Mouse (Mus musculus) limb, embryonic 11.5 days (tissue): ENCODE measurements around the gene Cog7. TPM values are rescaled to one million over a fixed set of nuclear protein-coding genes. Genes with fewer than 3 reads are reported as not detected.
A peak's percentile ranks its signal among the peaks of the same experiment; 100 is the strongest.

Experiments
- ATAC-seq: fragments of 200-750 bp; cut with Nextera tagmentation; 2 replicates; pipeline ENCODE4 v1.8.0; 2017; ENCODE audit warnings: low read depth; ENCODE audit not compliant: insufficient number of reproducible peaks, low FRiP score, low TSS enrichment
- DNase-seq: peaks from one replicate; pipeline ENCODE4 v3.0.0-alpha.2; 2015; ENCODE audit warnings: low spot score
- H3K27ac ChIP-seq: fragments of 300-500 bp; sonication (generic); replicated peaks from 2 replicates; pipeline ENCODE4 v1.5.1; 2014; ENCODE audit warnings: low read depth, mild to moderate bottlenecking, low read length
- H3K27me3 ChIP-seq: fragments of 300-500 bp; sonication (generic); 2 replicates; pipeline ENCODE4 v1.6.1; 2014; ENCODE audit warnings: mild to moderate bottlenecking, low read length, mixed read lengths; ENCODE audit not compliant: control insufficient read depth, insufficient read depth
- H3K36me3 ChIP-seq: fragments of 300-500 bp; sonication (generic); 2 replicates; pipeline ENCODE4 v1.6.1; 2014; ENCODE audit warnings: mild to moderate bottlenecking, low read length, moderate library complexity, mixed read lengths; ENCODE audit not compliant: control insufficient read depth, insufficient read depth
- H3K4me1 ChIP-seq: fragments of 300-500 bp; sonication (generic); 2 replicates; pipeline ENCODE4 v1.6.1; 2014; ENCODE audit warnings: low read length, mixed read lengths; ENCODE audit not compliant: control insufficient read depth, insufficient read depth
- H3K4me2 ChIP-seq: fragments of 300-500 bp; sonication (generic); 2 replicates; pipeline ENCODE4 v1.6.1; 2014; ENCODE audit warnings: low read depth, mild to moderate bottlenecking, moderate library complexity; ENCODE audit not compliant: severe bottlenecking
- H3K4me3 ChIP-seq: fragments of 300-500 bp; sonication (generic); 2 replicates; pipeline ENCODE4 v1.5.1; 2014; ENCODE audit warnings: low read depth, low read length
- H3K9ac ChIP-seq: fragments of 300-500 bp; sonication (generic); 2 replicates; pipeline ENCODE4 v1.6.1; 2014; ENCODE audit warnings: mild to moderate bottlenecking, low read length
- H3K9me3 ChIP-seq: fragments of 300-500 bp; sonication (generic); 2 replicates; pipeline ENCODE4 v1.6.1; 2016; ENCODE audit warnings: low read length; ENCODE audit not compliant: control insufficient read depth
- WGBS: fragments of 180-500 bp; shearing (Covaris S2); extraction: QIAGEN DNeasy Blood & Tissue Kit; methylation state at CpG from one replicate; pipeline ENCODE4 v1.1.7; 2014; 5-methylcytosine and 5-hydroxymethylcytosine counted together
- polyA plus RNA-seq: library from polyadenylated mRNA; unstranded; fragments of >200 nt; fragmentation: Nextera tagmentation; extraction: Ambion mirVana; gene quantifications from 2 replicates; pipeline ENCODE4 v1.2.1, GENCODE M21; 2014

The Cog7 gene
- polyA plus RNA-seq, 1 experiment from 2014 or later = 20.8 TPM

DNA sequence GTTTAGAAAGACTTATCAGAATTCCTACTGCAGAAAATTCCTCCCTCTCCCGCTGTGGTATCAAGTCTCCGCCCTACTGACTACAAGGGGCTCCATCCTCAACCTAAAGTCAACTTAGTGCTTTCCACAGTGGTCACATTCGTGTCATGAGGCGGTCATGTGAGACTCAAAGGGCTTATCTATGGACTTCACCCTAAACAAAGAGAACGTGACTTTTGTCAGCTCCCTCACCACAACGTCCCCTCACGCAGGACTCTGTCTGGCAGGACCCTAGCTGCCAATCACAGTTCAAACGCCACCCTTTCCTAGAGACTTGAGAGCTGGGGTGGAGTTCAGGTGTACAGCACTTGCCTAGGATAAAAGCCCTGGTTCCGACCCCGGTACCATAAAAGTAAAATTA, 31.4 kb upstream of the Cog7 start:
- 90% methylated on average over 10 of the region's 10 CpGs for WGBS
- DNase-seq = no peak
- H3K9ac ChIP-seq = no peak overlapping the region
- H3K27me3 ChIP-seq = no peaks in the 10 kb centered on the region
- H3K4me1 ChIP-seq = peaks cover 16% of the 10 kb centered on the region
- H3K27ac ChIP-seq = no peak overlapping the region
- ATAC-seq = no peak
- H3K4me3 ChIP-seq = no peak overlapping the region
- no peak overlapping the region for H3K4me2 ChIP-seq
- peaks cover 13% of the 10 kb centered on the region for H3K36me3 ChIP-seq
- H3K9me3 ChIP-seq = no peaks in the 10 kb centered on the region

DNA sequence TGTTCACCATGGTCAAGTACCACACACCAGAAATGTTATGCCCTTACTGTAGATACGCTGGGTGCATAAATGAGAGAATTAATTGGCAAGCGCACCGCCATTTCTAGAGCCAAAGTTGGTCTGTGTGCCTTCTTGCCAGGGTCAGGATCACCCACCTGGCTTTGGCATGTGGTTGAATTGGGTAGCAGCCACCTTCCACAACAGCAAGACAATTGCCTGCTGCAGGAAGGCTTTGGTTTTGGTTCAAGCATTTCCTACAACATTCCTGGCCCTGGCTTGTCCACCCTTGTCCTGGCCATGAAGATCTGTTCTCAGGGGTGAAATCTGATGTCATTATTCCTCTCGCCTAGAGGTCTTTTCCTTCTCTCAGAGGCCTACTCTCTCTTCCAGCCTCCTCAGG, 30.9 kb upstream of the Cog7 start:
- no peak for ATAC-seq
- no peak overlapping the region for H3K9ac ChIP-seq
- H3K27ac ChIP-seq = no peak overlapping the region
- no peaks in the 10 kb centered on the region for H3K27me3 ChIP-seq
- peaks cover 12% of the 10 kb centered on the region for H3K36me3 ChIP-seq
- DNase-seq = no peak
- no peak overlapping the region for H3K4me2 ChIP-seq
- 93% methylated on average over 4 of the region's 4 CpGs for WGBS
- H3K4me3 ChIP-seq = no peak overlapping the region
- H3K4me1 ChIP-seq = peaks cover 16% of the 10 kb centered on the region
- H3K9me3 ChIP-seq = no peaks in the 10 kb centered on the region

DNA sequence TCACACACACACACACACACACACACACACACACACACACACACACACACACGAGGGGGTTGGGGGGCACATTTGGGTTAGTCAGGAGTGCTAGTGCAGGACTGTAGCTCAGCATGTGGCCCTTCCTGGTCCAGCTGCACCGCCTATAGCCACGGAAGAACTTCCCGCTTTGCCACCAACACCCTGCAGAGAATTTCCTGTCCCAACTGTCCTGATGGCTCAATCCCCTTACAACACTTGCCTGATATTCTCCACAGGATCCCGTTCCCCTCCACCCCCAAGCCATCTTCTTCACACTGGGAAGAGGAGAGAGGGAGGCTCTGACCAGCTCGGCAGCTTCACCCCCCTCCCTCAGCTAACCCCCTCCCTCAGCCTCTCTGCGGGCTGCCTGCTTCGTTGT, 18.9 kb upstream of the Cog7 start:
- no peak overlapping the region for H3K9ac ChIP-seq
- ATAC-seq = no peak
- H3K36me3 ChIP-seq = peaks cover 31% of the 10 kb centered on the region
- 67% methylated on average over 8 of the region's 8 CpGs for WGBS
- H3K4me2 ChIP-seq = no peak overlapping the region
- H3K4me1 ChIP-seq = no peaks in the 10 kb centered on the region
- no peak overlapping the region for H3K4me3 ChIP-seq
- no peaks in the 10 kb centered on the region for H3K27me3 ChIP-seq
- H3K9me3 ChIP-seq = no peaks in the 10 kb centered on the region
- DNase-seq = no peak
- no peak overlapping the region for H3K27ac ChIP-seq

DNA sequence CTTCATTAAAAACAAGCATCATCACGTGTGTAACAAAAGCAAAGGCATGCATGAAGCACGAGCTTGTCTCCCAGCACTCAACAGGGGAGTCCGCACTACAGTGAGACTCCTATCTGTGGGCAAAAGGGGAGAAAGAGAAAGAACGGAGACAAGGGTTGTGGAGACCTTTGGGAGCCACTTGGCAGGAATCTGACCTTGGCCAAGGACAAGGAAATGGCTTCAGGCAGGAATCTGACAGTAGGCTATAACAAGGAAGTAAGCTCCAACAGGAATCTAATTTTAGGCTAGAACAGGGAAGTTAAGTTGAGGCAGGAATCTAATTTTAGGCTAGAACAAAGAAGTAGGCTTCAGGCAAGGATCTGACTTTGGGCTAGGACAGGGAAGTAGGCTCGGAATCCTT, 14.4 kb upstream of the Cog7 start:
- Histone ChIP-seq H3K36me3 (peaks cover 29% of the 10 kb centered on the region), H3K4me3 (no peak overlapping the region), H3K4me1 (no peaks in the 10 kb centered on the region), H3K9ac (no peak overlapping the region), H3K27ac (no peak overlapping the region), H3K4me2 (no peak overlapping the region), H3K9me3 (no peaks in the 10 kb centered on the region), H3K27me3 (no peaks in the 10 kb centered on the region)
- WGBS = 88% methylated on average over 5 of the region's 5 CpGs
- ATAC-seq = no peak
- no peak for DNase-seq

DNA sequence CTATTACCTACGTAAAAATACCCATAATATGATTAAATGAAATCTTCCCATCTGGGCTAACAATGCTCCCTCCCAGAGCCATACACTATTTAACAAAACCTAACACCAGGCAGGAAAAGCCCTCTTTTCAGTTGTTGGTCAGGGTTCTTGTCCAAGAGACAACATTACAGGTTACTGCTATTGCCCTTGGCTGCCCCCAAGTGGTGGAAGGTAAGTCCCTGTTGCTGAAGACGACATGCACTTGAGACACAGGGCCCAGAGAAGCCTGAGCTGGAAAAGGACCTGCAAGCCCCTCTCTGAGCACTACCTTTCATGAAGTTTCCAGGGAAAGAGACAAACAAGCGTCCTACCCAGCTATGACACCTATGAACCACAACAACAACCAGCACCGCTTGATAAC, 6.5 kb downstream of the Cog7 start:
- Histone ChIP-seq H3K36me3 (0 out of 2 replicates have a peak, but pooled peaks cover 3% of the 10 kb centered on the region), H3K9ac (no peak overlapping the region), H3K27ac (no peak overlapping the region), H3K4me1 (no peaks in the 10 kb centered on the region), H3K4me2 (no peak overlapping the region), H3K9me3 (no peaks in the 10 kb centered on the region), H3K4me3 (no peak overlapping the region), H3K27me3 (no peaks in the 10 kb centered on the region)
- ATAC-seq (no peak), DNase-seq (peak; percentile 73)
- WGBS = 52% methylated on average over 4 of the region's 4 CpGs

DNA sequence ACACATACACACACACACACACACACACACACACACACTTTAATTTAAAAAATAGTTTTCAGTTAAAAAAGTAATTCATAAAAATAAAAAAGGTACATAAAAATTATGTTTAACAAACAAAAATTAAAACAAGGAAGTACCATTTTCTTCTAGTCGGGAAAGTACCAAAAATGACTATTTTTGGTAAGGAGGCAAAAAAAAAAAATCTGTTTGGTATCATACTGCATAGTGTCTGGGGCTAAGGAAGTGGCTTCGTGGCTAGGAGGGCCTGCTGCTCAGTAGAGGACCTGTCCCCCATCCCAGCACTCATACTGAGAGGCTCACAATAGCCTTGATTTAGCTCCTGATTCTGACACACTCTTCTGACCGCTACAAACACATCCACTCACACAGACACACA, 9.8 kb downstream of the Cog7 start:
- Histone ChIP-seq H3K27ac (no peak overlapping the region), H3K4me2 (no peak overlapping the region), H3K36me3 (no peaks in the 10 kb centered on the region), H3K9me3 (no peaks in the 10 kb centered on the region), H3K4me1 (no peaks in the 10 kb centered on the region), H3K9ac (no peak overlapping the region), H3K27me3 (no peaks in the 10 kb centered on the region), H3K4me3 (no peak overlapping the region)
- no peak for ATAC-seq
- 91% methylated on average over 3 of the region's 3 CpGs for WGBS
- DNase-seq = no peak

DNA sequence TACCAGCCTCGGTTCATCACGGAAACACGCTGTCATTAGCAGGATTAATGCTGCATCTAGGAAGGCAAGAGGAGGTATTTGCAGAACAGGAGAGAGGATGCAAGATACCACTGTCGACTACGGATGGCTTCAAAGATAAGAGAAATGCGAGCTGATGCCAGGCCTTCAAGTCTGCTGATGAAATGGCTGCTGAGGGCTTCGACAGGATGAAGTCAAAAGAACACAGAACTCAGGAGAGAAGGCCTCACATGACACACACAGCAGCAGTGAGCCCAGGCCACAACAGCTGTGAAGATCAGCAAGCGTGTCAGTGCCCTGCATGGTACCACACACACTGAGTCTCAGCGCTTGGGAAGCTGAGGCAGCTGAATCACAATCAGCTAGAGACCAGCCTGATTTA, 11.3 kb downstream of the Cog7 start:
- 87% methylated on average over 9 of the region's 9 CpGs for WGBS
- H3K4me1 ChIP-seq = no peaks in the 10 kb centered on the region
- H3K9me3 ChIP-seq = no peaks in the 10 kb centered on the region
- H3K27ac ChIP-seq = no peak overlapping the region
- H3K27me3 ChIP-seq = no peaks in the 10 kb centered on the region
- no peak overlapping the region for H3K4me3 ChIP-seq
- DNase-seq (no peak), ATAC-seq (no peak)
- no peak overlapping the region for H3K4me2 ChIP-seq
- no peak overlapping the region for H3K9ac ChIP-seq
- no peaks in the 10 kb centered on the region for H3K36me3 ChIP-seq

DNA sequence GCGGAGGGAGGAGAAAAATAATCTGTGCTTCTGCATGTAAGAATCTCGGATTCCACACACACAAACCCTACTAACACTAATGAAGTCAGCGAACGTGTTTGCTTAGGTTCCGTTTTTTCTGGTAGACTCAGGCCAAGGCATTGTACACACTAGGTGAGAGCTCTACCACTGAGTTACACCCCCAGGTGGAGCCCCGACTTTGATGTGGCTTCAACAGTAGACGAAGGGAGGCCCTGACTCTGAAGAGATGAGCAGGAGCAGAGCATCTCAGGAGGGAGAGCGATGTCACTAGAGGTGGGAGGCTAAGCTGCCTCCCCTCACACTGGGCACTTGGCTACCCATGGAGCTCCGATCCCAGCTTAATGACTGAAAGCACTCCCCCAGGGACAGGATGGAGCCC, 12.7 kb downstream of the Cog7 start:
- ATAC-seq (no peak), DNase-seq (no peak)
- H3K4me2 ChIP-seq = no peak overlapping the region
- no peaks in the 10 kb centered on the region for H3K4me1 ChIP-seq
- no peaks in the 10 kb centered on the region for H3K9me3 ChIP-seq
- H3K27me3 ChIP-seq = no peaks in the 10 kb centered on the region
- no peaks in the 10 kb centered on the region for H3K36me3 ChIP-seq
- WGBS = 89% methylated on average over 9 of the region's 9 CpGs
- H3K9ac ChIP-seq = no peak overlapping the region
- H3K4me3 ChIP-seq = no peak overlapping the region
- no peak overlapping the region for H3K27ac ChIP-seq

DNA sequence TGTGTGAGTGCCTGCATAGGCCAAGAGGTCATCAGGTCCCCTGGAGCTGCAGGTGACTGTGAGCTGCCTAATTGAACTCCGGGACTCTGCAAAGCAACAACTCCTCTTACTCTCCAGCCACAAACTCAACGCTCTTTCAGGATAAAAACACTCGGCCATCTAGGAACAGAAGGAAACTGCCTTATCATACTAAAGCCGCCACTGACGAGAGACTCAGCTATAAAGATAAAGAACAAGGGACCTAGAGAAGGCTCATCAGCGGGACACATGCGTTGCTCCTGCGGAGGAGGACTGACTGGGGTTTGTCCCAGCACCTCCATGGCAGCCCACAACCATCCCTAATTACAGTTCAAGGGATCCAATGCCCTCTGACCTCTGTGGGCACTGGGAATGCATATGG, 13.3 kb downstream of the Cog7 start:
- no peak overlapping the region for H3K4me2 ChIP-seq
- WGBS = 71% methylated on average over 8 of the region's 8 CpGs
- no peaks in the 10 kb centered on the region for H3K4me1 ChIP-seq
- H3K9ac ChIP-seq = no peak overlapping the region
- no peaks in the 10 kb centered on the region for H3K27me3 ChIP-seq
- ATAC-seq (no peak), DNase-seq (no peak)
- H3K9me3 ChIP-seq = no peaks in the 10 kb centered on the region
- no peak overlapping the region for H3K4me3 ChIP-seq
- no peak overlapping the region for H3K27ac ChIP-seq
- no peaks in the 10 kb centered on the region for H3K36me3 ChIP-seq
